Mouse (Mus musculus) right cerebral cortex, adult 2 months (tissue): ENCODE measurements at regions not wholly inside any gene's neighbourhood (a gene's known extent, or its start where the extent isn't known, plus 50 kb on each side); places are given as distances from the start of the nearest gene placed in this dataset.

ENCODE experiments used
- DNase-seq, 2 experiments: peaks; one replicate each; pipeline ENCODE4 v3.0.0; 2021 to 2022; ENCODE audit warnings: low spot score in 2 of 2

GRCm38 (mm10) chr4:72688842-72689241 is 163.6 kb downstream of the Aldoart1 start:
- DNase-seq, result no peak

DNA sequence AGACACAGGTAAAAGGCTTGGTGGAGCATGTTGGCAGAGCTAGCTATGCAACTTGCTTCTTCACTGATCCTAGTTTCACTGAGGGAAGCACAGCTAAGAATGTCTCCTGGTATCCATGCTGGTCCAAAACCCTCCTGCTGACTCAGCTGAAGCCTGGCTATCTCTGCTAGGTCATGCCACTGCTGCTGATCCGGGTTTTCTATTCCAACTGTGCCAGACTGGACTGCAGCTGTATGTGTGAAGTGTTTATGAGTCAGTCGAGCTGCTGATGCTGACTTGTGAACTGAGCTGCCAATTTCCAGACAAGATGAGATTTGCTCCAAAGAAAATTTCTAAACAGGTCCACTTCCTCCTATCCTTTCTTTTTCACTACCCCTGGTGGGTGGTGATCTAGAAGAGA is 178.4 kb downstream of the Aldoart1 start:
- DNase-seq, result no peak

DNA sequence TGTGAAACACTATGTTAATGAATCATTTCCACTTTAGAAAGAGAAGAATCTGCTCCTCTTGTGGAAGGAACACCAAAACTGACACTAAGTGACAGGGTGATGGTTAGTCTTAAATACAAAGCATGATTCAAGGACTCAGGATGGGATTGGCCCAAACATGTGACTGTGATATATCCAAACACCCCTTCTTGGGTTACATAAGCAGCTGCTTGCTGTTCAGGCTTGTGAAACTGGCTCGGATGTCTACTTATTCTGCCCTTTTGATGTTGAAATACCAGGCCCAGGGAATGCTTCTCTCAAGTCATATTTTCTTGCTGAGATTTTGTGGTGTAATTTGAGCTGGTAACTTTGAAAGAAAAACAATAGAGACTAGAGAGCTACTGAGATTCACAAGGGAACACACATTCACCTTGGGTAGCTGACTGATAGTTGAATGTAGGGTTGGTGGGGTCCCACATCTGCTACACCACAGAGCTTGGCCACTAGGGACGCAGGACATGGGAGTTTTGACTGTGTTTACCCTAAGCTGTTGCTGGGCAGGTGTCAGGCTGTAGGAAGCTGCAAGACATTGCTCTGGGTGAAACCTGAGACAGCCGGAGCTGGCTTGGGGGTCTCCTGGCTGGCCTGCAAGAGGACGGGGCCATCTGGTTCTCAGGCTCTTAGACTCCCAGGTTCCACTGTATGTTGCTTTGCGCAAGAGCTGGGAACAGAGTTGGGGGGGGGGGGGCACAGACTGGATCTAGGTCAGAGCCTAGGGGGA is 180.6 kb downstream of the Aldoart1 start:
- no peak for DNase-seq

DNA sequence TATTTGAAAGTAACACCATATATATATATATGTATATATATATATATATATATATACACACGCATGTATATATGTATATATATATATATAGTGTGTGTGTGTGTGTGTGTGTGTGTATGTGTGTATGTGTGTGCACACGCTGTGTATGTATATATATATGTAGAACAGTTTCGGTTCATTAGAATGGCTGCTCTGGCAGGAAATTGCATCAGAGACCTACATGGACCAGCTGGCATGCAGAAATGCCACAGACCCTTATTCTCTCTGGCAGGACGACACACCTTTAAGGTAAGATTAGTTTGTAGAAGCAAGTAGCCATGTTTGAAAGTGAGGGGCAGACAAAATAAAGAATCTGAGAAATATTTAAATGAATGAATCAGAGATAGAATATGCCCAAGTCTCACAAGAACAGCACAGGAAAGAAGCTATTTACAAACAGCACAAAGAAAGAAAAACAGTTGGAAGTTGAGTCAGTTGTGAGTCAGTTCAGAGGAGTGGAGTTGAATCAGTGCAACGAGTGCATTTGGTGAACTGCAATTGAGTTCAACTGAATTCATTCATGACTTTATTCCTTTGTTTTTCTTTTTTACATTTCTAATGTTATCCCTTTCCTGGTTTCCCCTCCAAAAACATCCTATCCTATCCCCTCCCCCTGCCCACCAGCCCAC is 182.5 kb downstream of the Aldoart1 start:
- no peak for DNase-seq

GRCm38 (mm10) chr4:72664379-72664778 is 188.1 kb downstream of the Aldoart1 start:
- no peak for DNase-seq

- DNase-seq, result no peak
Measured at GRCm38 (mm10) chr4:72662477-72662876, 190.0 kb downstream of the Aldoart1 start.

- peak in 1 of 2 experiments; percentile 6 for DNase-seq
Measured at GRCm38 (mm10) chr4:72656206-72656605, 196.2 kb downstream of the Aldoart1 start.

DNA sequence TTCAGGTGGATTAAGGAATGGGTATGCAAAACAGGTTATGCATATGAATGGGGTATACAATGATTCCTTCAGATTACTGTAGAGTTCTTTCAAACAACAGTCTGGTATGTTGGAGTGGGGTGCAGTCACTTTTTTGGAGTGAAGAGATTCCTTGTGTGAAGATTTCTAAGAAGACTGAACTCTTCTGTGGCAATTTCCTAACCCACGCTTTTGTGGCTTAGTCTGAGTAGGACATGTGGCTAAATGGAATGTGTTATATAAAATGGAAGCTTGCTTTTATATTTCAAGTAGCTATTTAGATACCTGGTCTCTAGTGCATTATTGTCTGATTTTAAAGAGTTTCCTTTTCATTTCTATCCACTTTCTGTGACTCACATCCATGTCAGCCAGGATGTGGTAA is 205.3 kb downstream of the Aldoart1 start:
- DNase-seq, result no peak

DNA sequence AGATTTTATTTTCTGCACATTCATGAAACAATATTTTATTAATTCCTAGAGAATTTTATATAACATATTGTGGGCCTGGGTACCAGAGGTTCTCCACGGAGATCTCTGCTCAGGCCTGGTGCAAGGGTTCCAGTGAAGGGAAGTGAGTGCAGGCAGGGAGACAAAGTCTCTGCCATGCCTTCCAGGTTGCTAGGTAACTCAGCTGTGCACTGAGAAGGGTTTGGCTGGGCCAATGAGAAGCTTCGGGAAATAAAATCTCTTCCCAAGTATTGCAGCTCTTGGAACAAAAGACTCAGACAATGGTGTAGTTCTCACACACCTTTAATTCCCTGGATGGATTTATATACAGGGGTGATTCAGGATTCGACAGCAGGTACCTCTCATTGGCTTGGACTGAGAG is 223.0 kb downstream of the Aldoart1 start:
- DNase-seq, result no peak

DNA sequence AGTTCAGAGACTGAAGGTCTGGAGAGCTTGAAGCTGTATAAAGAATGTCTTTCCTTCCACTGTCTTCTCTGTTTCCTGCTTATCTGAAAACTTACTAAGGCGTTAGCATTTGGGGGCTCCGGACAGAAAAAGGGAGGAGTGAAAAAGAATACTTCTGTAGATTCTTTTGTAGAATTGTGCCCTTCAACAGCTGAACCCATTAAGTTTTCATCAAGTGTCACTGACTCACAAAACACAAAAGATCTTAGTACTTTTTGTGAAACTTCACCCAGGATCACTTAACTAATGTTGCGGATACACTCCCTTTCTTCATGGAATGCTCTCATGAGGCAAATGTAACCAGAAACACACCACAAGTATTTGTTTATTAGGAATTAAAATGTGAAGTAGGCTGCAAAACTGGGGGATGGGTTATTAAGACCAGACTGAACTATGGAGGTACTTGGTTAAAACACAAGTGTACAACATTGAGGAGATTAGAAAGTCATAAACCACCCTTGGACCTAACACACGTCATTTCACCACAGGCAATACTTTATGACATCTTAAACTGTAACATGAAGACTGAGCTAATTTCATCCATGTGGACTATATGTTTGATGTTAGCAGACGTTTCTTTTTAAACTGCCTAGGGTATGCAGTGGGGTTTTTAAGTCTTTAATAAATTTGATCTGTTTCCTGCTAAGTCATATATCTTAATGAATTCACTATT is 225.1 kb downstream of the Aldoart1 start:
- no peak for DNase-seq

GRCm38 (mm10) chr4:72605107-72605506 is 247.3 kb downstream of the Aldoart1 start:
- no peak for DNase-seq

GRCm38 (mm10) chr4:72595494-72595893 is 256.9 kb downstream of the Aldoart1 start:
- no peak for DNase-seq

DNA sequence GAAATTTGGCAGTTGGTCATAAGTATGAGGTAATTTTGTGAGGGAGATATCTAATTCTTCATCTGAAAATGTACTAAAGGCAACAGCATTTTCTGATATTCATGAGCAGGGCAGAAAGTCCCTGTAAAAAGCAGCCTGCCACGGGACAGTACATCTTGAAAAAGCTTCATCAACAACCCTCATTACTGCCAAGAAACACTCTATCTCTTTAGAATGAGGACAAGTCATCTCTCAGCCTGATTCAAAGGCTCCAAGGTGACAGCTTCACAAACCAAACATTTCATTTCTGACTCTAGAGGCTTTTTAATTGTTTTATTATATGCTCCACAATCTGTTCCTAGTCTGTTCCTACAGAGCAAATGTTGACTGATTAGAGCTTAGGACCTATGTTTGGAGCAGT is 260.3 kb downstream of the Aldoart1 start:
- no peak for DNase-seq

GRCm38 (mm10) chr4:72574946-72575345 is 277.5 kb downstream of the Aldoart1 start:
- no peak for DNase-seq

- no peak for DNase-seq
Measured at GRCm38 (mm10) chr4:72571924-72572323, 280.5 kb downstream of the Aldoart1 start.

DNA sequence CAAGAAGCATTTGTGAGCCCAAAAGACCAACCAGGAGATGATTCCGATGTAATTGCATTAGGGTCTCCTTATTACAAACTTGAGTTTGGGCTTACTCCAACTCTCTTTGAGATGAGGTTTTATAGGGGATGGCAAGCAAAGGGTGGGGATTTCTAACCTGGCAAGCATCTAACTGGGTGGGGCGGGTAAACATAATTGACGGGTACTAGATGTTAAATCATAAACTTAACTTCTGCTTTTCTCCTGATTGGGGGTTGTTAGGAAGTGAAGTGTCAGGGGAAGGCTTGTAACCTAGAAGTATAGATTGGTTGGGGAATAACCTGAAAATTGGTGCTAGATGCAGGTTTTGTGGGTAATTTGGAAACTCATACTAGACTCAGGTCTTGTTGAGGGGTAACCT is 287.2 kb downstream of the Aldoart1 start:
- no peak for DNase-seq

DNA sequence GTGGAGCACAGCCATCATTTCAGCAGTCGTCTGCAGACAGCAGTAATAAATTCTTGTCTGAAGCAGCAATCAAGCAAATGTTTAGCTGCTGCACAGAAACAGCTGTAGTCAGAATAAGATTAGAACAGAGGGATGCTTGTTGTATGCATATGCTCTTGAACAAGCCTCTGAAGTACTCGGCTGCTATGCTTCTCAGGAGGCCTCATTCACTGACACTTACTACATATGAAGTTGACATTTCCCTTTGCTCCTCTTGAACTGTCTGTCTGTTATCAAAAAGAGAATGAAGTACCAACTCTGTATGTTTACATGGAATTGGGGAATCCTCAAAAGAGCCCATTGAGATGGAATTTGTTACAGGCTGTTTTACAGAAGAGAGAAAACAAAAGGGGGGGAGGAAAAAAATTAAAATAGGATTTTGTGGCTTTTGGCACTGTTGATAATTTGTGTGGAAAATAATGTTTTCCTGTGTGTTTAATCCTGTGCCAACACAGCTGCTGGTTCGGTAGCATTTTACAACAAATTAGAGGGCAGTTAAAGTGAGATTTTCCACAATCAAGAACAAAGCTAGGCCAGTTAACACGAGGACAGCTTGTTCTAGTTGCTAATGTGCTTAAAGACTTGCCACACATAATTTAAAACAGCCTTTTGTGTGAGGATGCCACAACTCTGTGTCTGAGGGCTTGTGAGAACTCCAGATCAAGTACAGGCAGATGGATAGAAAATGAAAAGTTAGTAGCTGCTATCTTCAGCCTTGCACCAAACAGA is 289.3 kb downstream of the Aldoart1 start:
- DNase-seq, result no peak

DNA sequence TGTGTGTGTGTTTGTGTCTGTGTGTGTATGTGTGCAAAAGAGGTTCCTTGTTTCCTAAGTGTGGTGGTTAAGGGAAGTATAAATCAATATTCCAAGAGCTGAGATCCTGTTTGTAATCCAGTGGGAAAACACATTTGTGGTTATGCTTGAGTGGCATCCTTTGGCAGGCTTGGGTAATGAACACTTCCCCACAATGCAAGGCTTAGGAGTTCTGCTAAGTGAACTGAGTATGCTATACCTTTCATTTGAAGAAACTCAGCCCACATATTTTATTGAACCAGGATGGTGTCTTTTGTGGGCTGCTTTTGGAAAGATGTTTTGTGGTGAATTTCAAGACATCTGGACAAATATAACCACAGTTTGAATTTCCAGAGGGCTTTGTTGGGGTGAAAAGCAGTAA is 298.2 kb downstream of the Aldoart1 start:
- DNase-seq, result no peak

GRCm38 (mm10) chr4:72534563-72534962 is 317.9 kb downstream of the Aldoart1 start:
- DNase-seq, result no peak

DNA sequence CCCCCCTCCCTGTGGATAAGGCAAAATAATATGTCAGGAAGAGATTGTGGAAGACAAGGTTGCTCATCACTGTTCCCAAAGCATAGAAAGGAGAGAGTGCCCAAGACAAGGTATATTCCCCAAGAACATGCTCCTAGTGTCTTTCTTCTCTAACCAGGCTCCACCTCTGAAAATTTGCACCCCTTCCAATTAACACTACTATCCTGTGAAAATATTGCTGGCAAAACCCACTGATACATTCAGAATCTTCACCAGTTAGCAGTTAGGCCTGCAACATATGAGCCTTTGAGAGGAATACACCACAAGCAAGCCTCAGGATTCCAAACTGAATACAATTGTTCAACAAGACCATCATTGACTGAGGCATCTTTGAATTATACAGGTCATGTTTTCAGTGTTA is 323.9 kb upstream of the Tle1 start:
- DNase-seq, result no peak

DNA sequence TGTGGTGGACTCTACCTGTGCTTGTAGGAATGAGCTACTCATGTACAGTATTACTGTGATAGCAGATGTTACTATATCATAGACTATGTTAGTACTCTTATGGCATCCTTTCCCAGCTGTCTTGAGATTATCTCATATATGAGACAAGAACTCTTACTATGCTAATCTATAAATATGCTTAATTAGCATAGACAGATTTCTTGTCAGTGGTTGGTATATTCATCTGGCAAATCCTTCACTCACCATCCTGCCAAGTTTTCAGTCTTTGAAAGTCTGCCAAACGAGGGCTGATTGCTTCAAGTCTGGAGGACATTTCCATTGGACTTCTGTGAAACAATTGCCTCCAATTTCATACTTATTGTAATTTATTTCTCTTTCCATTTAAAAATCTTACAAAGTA is 323.4 kb upstream of the Tle1 start:
- peak; percentile 46 to 65 for DNase-seq

GRCm38 (mm10) chr4:72511220-72511619 is 310.5 kb upstream of the Tle1 start:
- no peak for DNase-seq
